Mouse (Mus musculus): ENCODE measurements at regions not wholly inside any gene's neighbourhood (a gene's known extent, or its start where the extent isn't known, plus 50 kb on each side); places are given as distances from the start of the nearest gene placed in this dataset.

DNA sequence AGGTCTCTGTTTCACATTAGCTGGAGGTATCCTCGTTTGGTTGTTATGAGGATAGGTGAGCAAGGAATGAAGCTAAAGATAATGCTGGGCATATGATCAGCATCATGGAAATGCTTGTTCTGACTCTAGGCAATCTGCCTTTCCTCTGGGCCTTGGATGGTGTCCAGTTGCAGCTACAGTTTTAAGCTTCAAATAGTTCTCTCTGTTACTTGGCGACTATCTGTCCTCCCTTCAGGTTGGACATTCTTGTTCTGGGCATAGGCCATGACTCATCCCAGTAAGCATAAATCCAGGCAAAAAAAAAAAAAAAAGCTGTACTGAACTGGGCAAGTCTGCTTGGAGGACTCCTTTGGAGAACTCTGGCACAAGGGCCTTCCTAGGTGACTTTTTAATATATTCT, 776.9 kb downstream of the Kcnma1 start:
- Histone ChIP-seq H3K9ac (ENCODE audit: insufficient read depth, low read depth, low read length, poor library complexity, severe bottlenecking) (no peak overlapping the region), H3K4me1 (ENCODE audit: control insufficient read depth in 2 of 2, insufficient read depth in 2 of 2, low read length in 2 of 2, poor library complexity in 1 of 2) (no peaks in the 10 kb centered on the region), H3K36me3 (ENCODE audit: control insufficient read depth, insufficient read depth, low read length, poor library complexity, severe bottlenecking) (no peaks in the 10 kb centered on the region), H3K27ac (ENCODE audit: insufficient read depth, low read depth, low read length, poor library complexity, severe bottlenecking) (no peak overlapping the region), H3K4me3 (ENCODE audit: insufficient read depth in 1 of 2, low read depth in 1 of 2, low read length in 2 of 2, poor library complexity in 1 of 2, severe bottlenecking in 1 of 2) (no peak overlapping the region), H3K9me3 (ENCODE audit: control insufficient read depth, insufficient read depth, low read depth, low read length) (no peaks in the 10 kb centered on the region)
- no peak for DNase-seq (ENCODE audit: low read depth, low spot score)
- no peak for TF ChIP-seq CHD2 (IDR thresholded peaks at IDR 0.05; ENCODE audit: low read depth, low read length)
- no peak for TF ChIP-seq MAFK (IDR thresholded peaks at IDR 0.05; ENCODE audit: insufficient read depth, low read depth, low read length)
- TF ChIP-seq ZNF384 (IDR thresholded peaks at IDR 0.05; ENCODE audit: low read depth, low read length): no peak
- no peak for TF ChIP-seq HCFC1 (IDR thresholded peaks at IDR 0.05; ENCODE audit: borderline replicate concordance, insufficient read depth, low read length)
- TF ChIP-seq ZC3H11A (IDR thresholded peaks at IDR 0.05; ENCODE audit: borderline replicate concordance, low read depth, low read length): no peak
- in situ Hi-C loops (cut with MboI; ENCODE audit: low sequenced_read_pairs in 2 of 2, unreplicated experiment in 2 of 2): no loop called here

DNA sequence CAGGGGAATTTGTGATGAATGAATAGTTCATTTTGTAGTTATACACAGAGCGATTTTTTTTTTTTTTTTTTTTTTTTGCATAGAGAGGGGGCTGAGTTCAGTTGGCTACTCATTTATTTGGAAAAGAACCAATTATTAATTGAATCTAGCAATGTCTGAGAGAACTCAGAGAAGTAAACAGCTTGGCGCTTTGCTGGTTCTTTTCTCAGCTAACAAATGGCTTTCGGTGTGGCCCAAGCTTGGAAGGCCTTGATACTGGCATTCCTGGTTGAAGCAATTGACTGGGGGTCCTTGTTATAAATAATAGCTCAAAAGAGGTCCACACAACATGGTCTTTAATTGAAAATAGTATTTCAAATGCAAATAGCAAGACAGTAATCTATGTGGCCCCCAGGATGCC, 815.6 kb downstream of the Kcnma1 start:
- DNase-seq (ENCODE audit: low read depth, low spot score): no peak

DNA sequence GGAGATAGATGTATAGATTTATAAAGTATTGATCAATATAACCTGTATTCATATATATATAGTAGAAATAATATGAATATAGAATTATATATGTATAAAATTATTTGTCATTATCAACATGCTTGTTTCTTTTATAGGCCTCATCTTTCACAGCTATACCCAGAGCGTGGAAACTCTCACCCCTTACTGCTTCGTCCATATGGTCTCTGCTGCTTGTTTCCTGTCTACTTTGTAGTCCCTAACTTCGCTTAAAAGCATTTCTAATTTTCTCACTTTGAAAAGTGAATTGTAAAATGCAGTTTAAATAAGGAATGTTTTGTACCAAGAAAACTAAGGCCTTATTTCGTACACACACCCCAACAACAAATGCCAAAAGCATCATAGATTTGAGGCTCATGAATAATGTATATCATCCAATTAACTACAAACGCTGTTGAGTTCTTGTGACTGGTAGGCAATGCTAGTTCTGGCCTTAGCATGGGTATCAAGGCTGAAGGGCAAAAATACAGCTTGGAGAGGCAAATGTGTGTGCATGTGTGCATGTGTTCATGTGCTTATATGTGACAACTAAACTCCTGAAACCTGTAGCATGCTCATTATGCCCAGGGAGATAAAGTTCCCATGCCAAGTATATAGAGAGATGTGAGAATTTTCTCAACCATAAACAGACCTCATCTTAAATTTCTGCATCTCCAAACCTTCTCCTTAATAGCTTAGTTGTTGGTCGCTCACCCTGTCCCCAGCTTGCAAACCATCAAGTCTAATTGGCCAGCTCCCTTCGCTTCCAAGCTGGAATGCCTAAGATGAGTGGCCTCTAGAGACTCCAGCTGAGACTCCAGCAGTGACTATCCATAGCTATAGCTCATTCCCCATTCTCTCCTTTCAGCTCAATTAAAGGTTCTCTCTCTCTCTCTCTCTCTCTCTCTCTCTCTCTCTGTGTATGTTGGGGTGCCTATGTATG, 819.4 kb downstream of the Kcnma1 start:
- H3K27ac ChIP-seq (ENCODE audit: insufficient read depth, low read depth, low read length, poor library complexity, severe bottlenecking): no peak overlapping the region
- no peak for TF ChIP-seq ZC3H11A (IDR thresholded peaks at IDR 0.05; ENCODE audit: borderline replicate concordance, low read depth, low read length)
- TF ChIP-seq MAFK (IDR thresholded peaks at IDR 0.05; ENCODE audit: insufficient read depth, low read depth, low read length): no peak
- no peak for TF ChIP-seq HCFC1 (IDR thresholded peaks at IDR 0.05; ENCODE audit: borderline replicate concordance, insufficient read depth, low read length)
- no peak for TF ChIP-seq CHD2 (IDR thresholded peaks at IDR 0.05; ENCODE audit: low read depth, low read length)
- TF ChIP-seq ZNF384 (IDR thresholded peaks at IDR 0.05; ENCODE audit: low read depth, low read length): no peak
- no peaks in the 10 kb centered on the region for H3K4me1 ChIP-seq (ENCODE audit: control insufficient read depth in 2 of 2, insufficient read depth in 2 of 2, low read length in 2 of 2, poor library complexity in 1 of 2)
- DNase-seq (ENCODE audit: low read depth, low spot score): no peak
- no peak overlapping the region for H3K9ac ChIP-seq (ENCODE audit: insufficient read depth, low read depth, low read length, poor library complexity, severe bottlenecking)
- H3K36me3 ChIP-seq (ENCODE audit: control insufficient read depth, insufficient read depth, low read length, poor library complexity, severe bottlenecking): no peaks in the 10 kb centered on the region
- H3K9me3 ChIP-seq (ENCODE audit: control insufficient read depth, insufficient read depth, low read depth, low read length): no peaks in the 10 kb centered on the region
- in situ Hi-C loops (cut with MboI; ENCODE audit: low sequenced_read_pairs in 2 of 2, unreplicated experiment in 2 of 2): no loop called here
- no peak overlapping the region for H3K4me3 ChIP-seq (ENCODE audit: insufficient read depth in 1 of 2, low read depth in 1 of 2, low read length in 2 of 2, poor library complexity in 1 of 2, severe bottlenecking in 1 of 2)

More for the DNA sequence above, 815.6 kb downstream of the Kcnma1 start:
- H3K9ac ChIP-seq (ENCODE audit: insufficient read depth, low read depth, low read length, poor library complexity, severe bottlenecking): no peak overlapping the region
- H3K9me3 ChIP-seq (ENCODE audit: control insufficient read depth, insufficient read depth, low read depth, low read length): no peaks in the 10 kb centered on the region
- no peak for TF ChIP-seq ZNF384 (IDR thresholded peaks at IDR 0.05; ENCODE audit: low read depth, low read length)
- TF ChIP-seq HCFC1 (IDR thresholded peaks at IDR 0.05; ENCODE audit: borderline replicate concordance, insufficient read depth, low read length): no peak
- no peak for TF ChIP-seq CHD2 (IDR thresholded peaks at IDR 0.05; ENCODE audit: low read depth, low read length)
- no peak for TF ChIP-seq ZC3H11A (IDR thresholded peaks at IDR 0.05; ENCODE audit: borderline replicate concordance, low read depth, low read length)
- no peak for TF ChIP-seq MAFK (IDR thresholded peaks at IDR 0.05; ENCODE audit: insufficient read depth, low read depth, low read length)
- no peaks in the 10 kb centered on the region for H3K4me1 ChIP-seq (ENCODE audit: control insufficient read depth in 2 of 2, insufficient read depth in 2 of 2, low read length in 2 of 2, poor library complexity in 1 of 2)
- no peaks in the 10 kb centered on the region for H3K36me3 ChIP-seq (ENCODE audit: control insufficient read depth, insufficient read depth, low read length, poor library complexity, severe bottlenecking)
- H3K4me3 ChIP-seq (ENCODE audit: insufficient read depth in 1 of 2, low read depth in 1 of 2, low read length in 2 of 2, poor library complexity in 1 of 2, severe bottlenecking in 1 of 2): no peak overlapping the region
- H3K27ac ChIP-seq (ENCODE audit: insufficient read depth, low read depth, low read length, poor library complexity, severe bottlenecking): no peak overlapping the region
- in situ Hi-C loops (cut with MboI; ENCODE audit: low sequenced_read_pairs in 2 of 2, unreplicated experiment in 2 of 2): no loop called here

DNA sequence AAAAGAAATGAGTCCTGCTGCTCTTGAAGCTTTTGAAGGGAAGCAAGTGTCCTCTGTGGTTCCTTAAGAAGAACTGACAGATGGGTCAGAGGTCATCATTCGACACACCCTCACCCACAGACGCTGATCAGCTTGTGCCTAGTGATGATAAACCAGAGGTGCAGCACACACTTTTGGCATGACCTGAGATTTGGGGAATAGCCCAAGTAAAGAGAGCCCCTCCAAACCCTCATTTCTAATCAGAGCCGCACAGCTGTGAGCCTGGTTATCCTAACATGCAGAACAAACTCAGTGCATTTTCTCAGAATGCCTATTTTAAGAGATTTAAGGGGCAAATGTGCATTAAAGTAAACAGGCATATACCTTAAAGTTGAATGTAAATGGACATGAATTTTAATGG, 821.7 kb downstream of the Kcnma1 start:
- TF ChIP-seq MAFK (IDR thresholded peaks at IDR 0.05; ENCODE audit: insufficient read depth, low read depth, low read length) (no peak), ZNF384 (IDR thresholded peaks at IDR 0.05; ENCODE audit: low read depth, low read length) (no peak), CHD2 (IDR thresholded peaks at IDR 0.05; ENCODE audit: low read depth, low read length) (no peak), ZC3H11A (IDR thresholded peaks at IDR 0.05; ENCODE audit: borderline replicate concordance, low read depth, low read length) (no peak), HCFC1 (IDR thresholded peaks at IDR 0.05; ENCODE audit: borderline replicate concordance, insufficient read depth, low read length) (no peak)

More for the DNA sequence above, 821.7 kb downstream of the Kcnma1 start:
- no peaks in the 10 kb centered on the region for H3K9me3 ChIP-seq (ENCODE audit: control insufficient read depth, insufficient read depth, low read depth, low read length)
- no peaks in the 10 kb centered on the region for H3K4me1 ChIP-seq (ENCODE audit: control insufficient read depth in 2 of 2, insufficient read depth in 2 of 2, low read length in 2 of 2, poor library complexity in 1 of 2)
- in situ Hi-C loops (cut with MboI; ENCODE audit: low sequenced_read_pairs in 2 of 2, unreplicated experiment in 2 of 2): no loop called here
- no peaks in the 10 kb centered on the region for H3K36me3 ChIP-seq (ENCODE audit: control insufficient read depth, insufficient read depth, low read length, poor library complexity, severe bottlenecking)
- H3K4me3 ChIP-seq (ENCODE audit: insufficient read depth in 1 of 2, low read depth in 1 of 2, low read length in 2 of 2, poor library complexity in 1 of 2, severe bottlenecking in 1 of 2): no peak overlapping the region
- no peak for DNase-seq (ENCODE audit: low read depth, low spot score)
- H3K27ac ChIP-seq (ENCODE audit: insufficient read depth, low read depth, low read length, poor library complexity, severe bottlenecking): no peak overlapping the region
- H3K9ac ChIP-seq (ENCODE audit: insufficient read depth, low read depth, low read length, poor library complexity, severe bottlenecking): no peak overlapping the region

Data from ES-E14 (cell line).